Mouse (Mus musculus): ENCODE measurements around the gene Serpina3g.

The Serpina3g gene

GRCm38 (mm10) chr12:104288336-104288735 lies 52.3 kb downstream of the Serpina3g start:
- no peak for DNase-seq

- DNase-seq: no peak
Measured at GRCm38 (mm10) chr12:104289872-104290271, 53.8 kb downstream of the Serpina3g start.

All from right cerebral cortex, postnatal 4 days (tissue).